Mouse (Mus musculus): ENCODE measurements around the gene Commd9. TPM values are rescaled to one million over a fixed set of nuclear protein-coding genes. Genes with fewer than 3 reads are reported as not detected.
A peak's percentile ranks its signal among the peaks of the same experiment; 100 is the strongest.

Commd9 gene
- polyA plus RNA-seq, 1 experiment from 2014 or later: 110 TPM

- 94% methylated on average over 9 of the region's 9 CpGs for WGBS
- H3K4me3 ChIP-seq (replicated peaks; ENCODE audit: low read depth, low read length): no peak overlapping the region
- H3K27me3 ChIP-seq (ENCODE audit: control insufficient read depth, insufficient read depth, low read length): no peaks in the 10 kb centered on the region
- DNase-seq (no peak), ATAC-seq (ENCODE audit: low FRiP score, low TSS enrichment) (no peak)
- H3K9me3 ChIP-seq (ENCODE audit: control insufficient read depth, low read length): no peaks in the 10 kb centered on the region
- H3K4me2 ChIP-seq (ENCODE audit: low read length): no peak overlapping the region
- no peak overlapping the region for H3K9ac ChIP-seq (replicated peaks; ENCODE audit: low read length)
- no peaks in the 10 kb centered on the region for H3K36me3 ChIP-seq (ENCODE audit: control insufficient read depth, insufficient read depth, low read length)
- H3K4me1 ChIP-seq (ENCODE audit: control insufficient read depth, insufficient read depth, low read length): peaks cover 1% of the 10 kb centered on the region; the same call in 1 of the 2 replicates
- no peak overlapping the region for H3K27ac ChIP-seq (replicated peaks; ENCODE audit: low read depth, low read length)
Measured at GRCm38 (mm10) chr2:101881471-101882162, 4.4 kb upstream of the Commd9 start.

GRCm38 (mm10) chr2:101882998-101883397 is 3.0 kb upstream of the Commd9 start, which contains the start of gene Prr5l:
Gene Prr5l (minus strand): TSS chr2:101883027.
- no peak within 1 kb of the TSS for H3K27ac ChIP-seq (replicated peaks; ENCODE audit: low read depth, low read length)

GRCm38 (mm10) chr2:101884286-101884685 is 1.8 kb upstream of the Commd9 start:
- Histone ChIP-seq H3K4me2 (ENCODE audit: low read length) (no peak overlapping the region), H3K9me3 (ENCODE audit: control insufficient read depth, low read length) (no peaks in the 10 kb centered on the region), H3K4me1 (ENCODE audit: control insufficient read depth, insufficient read depth, low read length) (peaks cover 9% of the 10 kb centered on the region), H3K27ac (replicated peaks; ENCODE audit: low read depth, low read length) (no peak overlapping the region), H3K27me3 (ENCODE audit: control insufficient read depth, insufficient read depth, low read length) (no peaks in the 10 kb centered on the region), H3K9ac (replicated peaks; ENCODE audit: low read length) (no peak overlapping the region), H3K36me3 (ENCODE audit: control insufficient read depth, insufficient read depth, low read length) (no peaks in the 10 kb centered on the region), H3K4me3 (replicated peaks; ENCODE audit: low read depth, low read length) (no peak overlapping the region)
- no peak for ATAC-seq (ENCODE audit: low FRiP score, low TSS enrichment)
- WGBS: 95% methylated on average over 2 of the region's 2 CpGs
- DNase-seq: no peak

More at GRCm38 (mm10) chr2:101882998-101883397, 3.0 kb upstream of the Commd9 start, which contains the start of gene Prr5l:
- WGBS: 30% methylated on average over 3 of the region's 3 CpGs
- Histone ChIP-seq H3K36me3 (ENCODE audit: control insufficient read depth, insufficient read depth, low read length) (no peaks in the 10 kb centered on the region), H3K4me3 (replicated peaks; ENCODE audit: low read depth, low read length) (no peak within 1 kb of the TSS), H3K27me3 (ENCODE audit: control insufficient read depth, insufficient read depth, low read length) (no peaks in the 10 kb centered on the region), H3K4me1 (ENCODE audit: control insufficient read depth, insufficient read depth, low read length) (peaks cover 9% of the 10 kb centered on the region), H3K9ac (replicated peaks; ENCODE audit: low read length) (no peak within 1 kb of the TSS), H3K9me3 (ENCODE audit: control insufficient read depth, low read length) (no peaks in the 10 kb centered on the region), H3K4me2 (ENCODE audit: low read length) (no peak within 1 kb of the TSS)
- DNase-seq (no peak), ATAC-seq (ENCODE audit: low FRiP score, low TSS enrichment) (no peak)

GRCm38 (mm10) chr2:101888886-101889285 is 2.8 kb downstream of the Commd9 start:
- H3K36me3 ChIP-seq (ENCODE audit: control insufficient read depth, insufficient read depth, low read length): no peaks in the 10 kb centered on the region
- H3K4me1 ChIP-seq (ENCODE audit: control insufficient read depth, insufficient read depth, low read length): peaks cover 9% of the 10 kb centered on the region
- H3K4me3 ChIP-seq (replicated peaks; ENCODE audit: low read depth, low read length): no peak overlapping the region
- no peak overlapping the region for H3K9ac ChIP-seq (replicated peaks; ENCODE audit: low read length)
- no peaks in the 10 kb centered on the region for H3K27me3 ChIP-seq (ENCODE audit: control insufficient read depth, insufficient read depth, low read length)
- H3K4me2 ChIP-seq (ENCODE audit: low read length): no peak overlapping the region
- WGBS: 96% methylated on average over 8 of the region's 8 CpGs
- no peak overlapping the region for H3K27ac ChIP-seq (replicated peaks; ENCODE audit: low read depth, low read length)
- ATAC-seq (ENCODE audit: low FRiP score, low TSS enrichment) (no peak), DNase-seq (no peak)
- no peaks in the 10 kb centered on the region for H3K9me3 ChIP-seq (ENCODE audit: control insufficient read depth, low read length)

GRCm38 (mm10) chr2:101891143-101891542 is 5.1 kb downstream of the Commd9 start:
- DNase-seq: no peak
- H3K27me3 ChIP-seq (ENCODE audit: control insufficient read depth, insufficient read depth, low read length): no peaks in the 10 kb centered on the region
- peaks cover 8% of the 10 kb centered on the region for H3K36me3 ChIP-seq (ENCODE audit: control insufficient read depth, insufficient read depth, low read length)
- WGBS: 65% methylated on average over 7 of the region's 7 CpGs
- no peak for ATAC-seq (ENCODE audit: low FRiP score, low TSS enrichment)
- H3K4me3 ChIP-seq (replicated peaks; ENCODE audit: low read depth, low read length): no peak overlapping the region
- 0 out of 2 replicates have a peak overlapping the region, but pooled peaks have one; percentile 20 for H3K27ac ChIP-seq (replicated peaks; ENCODE audit: low read depth, low read length)
- no peaks in the 10 kb centered on the region for H3K9me3 ChIP-seq (ENCODE audit: control insufficient read depth, low read length)
- no peak overlapping the region for H3K4me2 ChIP-seq (ENCODE audit: low read length)
- H3K9ac ChIP-seq (replicated peaks; ENCODE audit: low read length): no peak overlapping the region
- H3K4me1 ChIP-seq (ENCODE audit: control insufficient read depth, insufficient read depth, low read length): peaks cover 9% of the 10 kb centered on the region

- H3K4me1 ChIP-seq (ENCODE audit: control insufficient read depth, insufficient read depth, low read length): no peaks in the 10 kb centered on the region
- ATAC-seq (ENCODE audit: low FRiP score, low TSS enrichment): no peak
- no peak overlapping the region for H3K27ac ChIP-seq (replicated peaks; ENCODE audit: low read depth, low read length)
- DNase-seq: no peak
- peaks cover 20% of the 10 kb centered on the region for H3K36me3 ChIP-seq (ENCODE audit: control insufficient read depth, insufficient read depth, low read length)
- over 99% methylated on average over 3 of the region's 3 CpGs for WGBS
- no peak overlapping the region for H3K9ac ChIP-seq (replicated peaks; ENCODE audit: low read length)
- no peaks in the 10 kb centered on the region for H3K27me3 ChIP-seq (ENCODE audit: control insufficient read depth, insufficient read depth, low read length)
- no peaks in the 10 kb centered on the region for H3K9me3 ChIP-seq (ENCODE audit: control insufficient read depth, low read length)
- no peak overlapping the region for H3K4me2 ChIP-seq (ENCODE audit: low read length)
- no peak overlapping the region for H3K4me3 ChIP-seq (replicated peaks; ENCODE audit: low read depth, low read length)
Measured at GRCm38 (mm10) chr2:101894126-101894525, 8.1 kb downstream of the Commd9 start.

- DNase-seq (peak; percentile 24), ATAC-seq (ENCODE audit: low FRiP score, low TSS enrichment) (no peak)
- Histone ChIP-seq H3K36me3 (ENCODE audit: control insufficient read depth, insufficient read depth, low read length) (peaks cover 36% of the 10 kb centered on the region), H3K9me3 (ENCODE audit: control insufficient read depth, low read length) (no peaks in the 10 kb centered on the region), H3K4me3 (replicated peaks; ENCODE audit: low read depth, low read length) (no peak overlapping the region), H3K27ac (replicated peaks; ENCODE audit: low read depth, low read length) (no peak overlapping the region), H3K27me3 (ENCODE audit: control insufficient read depth, insufficient read depth, low read length) (no peaks in the 10 kb centered on the region), H3K9ac (replicated peaks; ENCODE audit: low read length) (no peak overlapping the region), H3K4me2 (ENCODE audit: low read length) (no peak overlapping the region), H3K4me1 (ENCODE audit: control insufficient read depth, insufficient read depth, low read length) (no peaks in the 10 kb centered on the region)
- WGBS: 76% methylated on average over 10 of the region's 10 CpGs
Measured at GRCm38 (mm10) chr2:101896425-101897204, 10.6 kb downstream of the Commd9 start.

- H3K4me2 ChIP-seq (ENCODE audit: low read length): no peak overlapping the region
- no peak for DNase-seq
- peaks cover 20% of the 10 kb centered on the region for H3K36me3 ChIP-seq (ENCODE audit: control insufficient read depth, insufficient read depth, low read length)
Measured at GRCm38 (mm10) chr2:101902196-101902595, 16.1 kb downstream of the Commd9 start.

More at GRCm38 (mm10) chr2:101902196-101902595, 16.1 kb downstream of the Commd9 start:
- H3K4me1 ChIP-seq (ENCODE audit: control insufficient read depth, insufficient read depth, low read length): peaks cover 10% of the 10 kb centered on the region; the same call in 1 of the 2 replicates
- H3K9me3 ChIP-seq (ENCODE audit: control insufficient read depth, low read length): no peaks in the 10 kb centered on the region
- H3K4me3 ChIP-seq (replicated peaks; ENCODE audit: low read depth, low read length): no peak overlapping the region
- H3K9ac ChIP-seq (replicated peaks; ENCODE audit: low read length): no peak overlapping the region
- WGBS: 76% methylated on average over 4 of the region's 4 CpGs
- H3K27ac ChIP-seq (replicated peaks; ENCODE audit: low read depth, low read length): no peak overlapping the region
- no peaks in the 10 kb centered on the region for H3K27me3 ChIP-seq (ENCODE audit: control insufficient read depth, insufficient read depth, low read length)
- ATAC-seq (ENCODE audit: low FRiP score, low TSS enrichment): no peak

Data from midbrain, embryonic 14.5 days (tissue).